Mouse (Mus musculus) right cerebral cortex, postnatal 14 days (tissue): ENCODE results near the gene Ormdl3.

Experiments used
- DNase-seq: peaks from one replicate; pipeline ENCODE4 v3.0.0; 2022

Gene Ormdl3

DNA sequence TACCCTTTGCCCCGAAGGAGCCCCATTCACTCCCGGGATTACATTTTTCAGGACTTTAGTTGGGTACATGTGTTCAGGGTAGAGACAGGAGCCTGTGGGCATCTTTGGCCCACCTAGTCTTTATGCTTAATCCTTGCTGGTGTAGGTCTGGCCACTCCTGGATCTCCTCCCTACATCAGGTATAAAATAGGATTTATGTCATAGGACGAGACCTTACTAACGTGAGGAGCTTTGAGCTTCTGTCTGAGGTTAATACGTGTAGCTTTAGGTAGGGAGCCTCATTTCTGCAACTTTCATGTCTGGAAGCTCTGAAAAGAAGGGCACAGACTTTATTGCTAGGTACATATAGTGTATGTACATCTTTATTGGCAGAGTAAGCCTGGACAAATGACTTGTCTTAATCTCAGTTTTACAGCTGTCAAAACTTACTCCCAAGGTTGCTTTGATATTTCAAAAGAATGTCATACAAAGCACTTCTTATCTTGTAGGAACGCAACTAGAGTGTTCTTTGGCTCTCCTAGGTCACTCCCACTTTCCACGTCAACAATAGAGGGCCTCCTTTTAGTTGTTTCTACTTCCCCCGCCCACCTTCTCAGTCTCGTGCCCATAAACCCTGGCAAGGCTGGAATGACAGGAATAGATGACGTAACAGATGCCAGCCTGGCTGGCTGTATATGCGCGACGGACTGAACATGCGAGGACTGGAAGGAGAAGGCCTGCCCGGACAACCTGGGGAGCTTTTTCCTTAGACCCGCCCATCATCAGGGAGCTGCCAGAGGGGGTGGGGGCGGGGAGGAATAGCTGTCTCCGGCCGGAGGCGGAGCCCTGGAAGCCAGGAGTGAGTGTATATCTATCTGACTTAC is 747 bp upstream of the Ormdl3 start:
- peak; percentile 13 for DNase-seq

DNA sequence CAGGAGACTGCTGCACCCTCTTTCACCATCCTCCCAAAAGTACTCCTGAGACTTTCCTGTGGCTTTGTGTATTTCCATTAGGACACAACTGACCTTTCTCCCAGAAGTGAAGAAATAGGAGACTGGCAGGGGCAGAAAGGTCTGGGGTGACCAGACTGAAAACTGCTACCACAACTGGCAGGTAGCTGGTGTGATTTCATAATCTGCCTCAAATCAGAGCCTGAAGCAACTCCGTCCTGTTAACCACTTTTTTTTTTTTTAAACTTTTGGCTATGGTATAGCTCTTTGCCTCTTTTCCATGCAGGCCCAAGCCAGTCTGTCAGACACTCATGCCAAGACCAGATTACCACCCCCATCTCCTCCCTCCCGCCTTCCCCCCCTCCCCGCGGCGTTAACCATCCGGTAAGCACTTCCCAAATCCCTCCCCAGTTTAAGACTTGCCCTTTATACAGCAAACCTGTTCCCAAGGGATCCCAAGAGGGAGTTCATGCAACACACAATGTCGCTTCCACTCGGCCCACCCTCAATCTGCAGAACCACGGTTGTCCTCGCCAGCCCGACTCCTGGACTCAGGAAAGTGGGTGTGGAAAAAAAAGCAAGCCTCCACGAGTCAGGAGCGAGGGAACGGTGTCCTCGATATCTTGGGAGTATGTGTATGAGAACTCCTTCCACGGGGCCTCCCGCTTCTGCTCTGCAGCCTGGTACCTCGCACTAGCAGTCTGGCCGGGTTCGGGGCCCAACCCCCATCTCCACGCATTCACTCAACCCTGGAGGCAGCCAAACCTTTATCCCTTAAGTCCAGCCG is 879 bp downstream of the Ormdl3 start:
- peak; percentile 37 for DNase-seq

DNA sequence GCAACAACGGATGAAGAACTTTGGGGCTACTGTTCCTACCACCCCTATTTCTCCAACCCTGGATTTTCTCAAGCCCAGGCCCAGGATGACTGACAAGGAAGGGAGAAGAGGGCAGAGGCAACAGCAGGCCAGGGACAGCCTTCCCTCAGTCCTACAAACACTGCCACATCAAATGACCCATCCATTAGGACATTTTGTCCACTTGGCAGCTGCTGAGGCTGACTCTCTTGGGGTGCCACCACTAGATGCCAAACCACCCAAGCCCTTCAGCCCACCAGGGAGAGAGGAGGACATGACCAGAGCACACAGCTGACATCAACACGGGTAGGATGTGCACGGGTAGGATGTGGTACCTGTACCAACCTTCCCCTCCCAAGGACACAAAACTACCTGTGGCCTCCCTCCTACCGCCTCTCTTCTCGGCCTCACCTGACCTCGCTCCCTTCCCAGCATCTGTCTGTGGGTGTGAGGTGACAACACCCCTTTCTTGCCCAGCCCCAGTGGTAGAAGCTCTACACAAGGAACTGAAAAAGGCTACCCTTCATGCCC is 2.5 kb downstream of the Ormdl3 start:
- no peak for DNase-seq

DNA sequence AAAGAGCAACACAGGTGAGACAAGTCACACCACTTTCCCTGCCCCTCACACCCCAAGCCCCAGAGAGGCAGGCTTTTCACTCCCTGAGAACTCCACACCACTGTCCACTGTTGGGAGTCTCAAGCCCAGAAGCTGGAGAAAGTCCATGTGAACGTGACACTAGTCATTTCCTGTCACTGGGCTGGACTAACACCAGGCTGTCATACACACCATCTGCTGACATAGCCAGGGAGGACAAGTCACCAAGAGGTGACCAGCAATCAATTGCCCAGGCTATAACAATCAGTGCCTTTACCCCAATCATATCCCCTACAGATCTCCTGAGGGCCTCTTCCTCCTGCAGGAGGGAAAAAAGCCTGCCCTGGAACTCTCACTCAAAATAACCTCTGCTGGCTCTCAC is 3.0 kb downstream of the Ormdl3 start:
- no peak for DNase-seq

DNA sequence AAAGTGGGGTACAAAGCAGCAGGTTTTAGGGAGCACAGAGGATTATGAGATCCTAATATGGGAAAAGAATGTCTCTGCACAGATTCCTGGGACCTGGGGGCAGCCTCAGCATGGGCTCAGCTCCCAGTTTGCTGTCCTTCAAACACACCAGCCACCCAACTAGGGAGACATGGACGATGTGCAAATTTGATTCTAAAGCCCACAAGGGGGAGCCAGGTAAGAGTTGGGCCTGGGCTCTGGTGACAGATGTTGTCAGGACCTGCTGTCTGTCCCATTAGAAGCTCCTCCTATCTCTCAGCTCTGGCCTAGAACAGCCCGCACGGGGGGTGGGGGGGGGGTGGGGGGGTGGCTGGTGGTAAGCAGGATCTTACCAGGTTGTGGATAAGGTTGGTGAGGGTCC is 3.6 kb downstream of the Ormdl3 start:
- no peak for DNase-seq

DNA sequence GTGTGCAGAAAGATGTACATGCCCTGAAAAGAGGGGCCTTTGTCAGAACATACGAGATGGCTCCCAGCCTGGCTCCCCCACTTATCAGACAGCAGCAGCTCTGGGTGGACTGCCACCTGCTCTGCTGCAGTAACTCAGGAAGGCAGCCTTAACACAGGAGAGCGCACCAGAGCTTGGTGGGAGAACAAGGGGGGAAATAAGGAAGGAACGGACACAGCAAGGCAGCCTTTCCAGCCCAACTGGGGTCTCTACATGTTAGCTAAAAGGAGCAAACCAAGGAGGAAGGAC is 4.0 kb downstream of the Ormdl3 start:
- DNase-seq, result no peak

DNA sequence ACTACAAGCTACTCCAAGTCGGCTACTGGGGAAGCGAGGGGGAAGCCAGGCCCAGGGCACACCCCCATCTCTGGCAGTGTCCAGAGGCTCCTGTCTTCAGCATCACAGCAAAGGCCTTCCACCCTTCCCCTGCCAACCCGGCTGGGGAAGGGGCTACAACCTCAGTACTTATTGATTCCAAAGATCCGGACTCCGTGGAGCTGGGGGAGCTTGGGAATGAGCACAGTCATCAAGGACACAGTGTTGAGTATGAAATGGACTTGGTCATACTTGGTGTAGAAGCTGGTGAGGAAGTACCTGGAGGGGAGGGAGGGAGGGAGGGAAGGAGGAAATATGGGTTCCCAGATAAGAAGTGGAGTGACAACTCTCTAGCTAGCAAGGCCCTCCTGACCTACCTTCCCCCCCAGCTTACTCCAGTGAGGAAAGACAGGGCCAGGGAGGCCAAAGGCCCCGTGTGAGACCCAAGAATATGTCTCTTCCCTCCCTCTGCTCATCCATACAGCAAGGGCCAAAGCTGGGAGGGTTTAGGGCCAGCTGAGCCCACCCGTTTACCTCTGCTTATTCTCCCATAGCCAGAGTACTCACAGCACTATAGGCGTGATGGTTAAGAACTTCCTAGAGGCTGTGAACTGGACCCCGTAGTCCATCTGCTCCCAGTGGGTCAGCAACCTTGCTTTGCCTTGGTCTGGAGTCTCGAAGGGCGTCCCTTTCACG is 4.5 kb downstream of the Ormdl3 start:
- DNase-seq, result no peak

DNA sequence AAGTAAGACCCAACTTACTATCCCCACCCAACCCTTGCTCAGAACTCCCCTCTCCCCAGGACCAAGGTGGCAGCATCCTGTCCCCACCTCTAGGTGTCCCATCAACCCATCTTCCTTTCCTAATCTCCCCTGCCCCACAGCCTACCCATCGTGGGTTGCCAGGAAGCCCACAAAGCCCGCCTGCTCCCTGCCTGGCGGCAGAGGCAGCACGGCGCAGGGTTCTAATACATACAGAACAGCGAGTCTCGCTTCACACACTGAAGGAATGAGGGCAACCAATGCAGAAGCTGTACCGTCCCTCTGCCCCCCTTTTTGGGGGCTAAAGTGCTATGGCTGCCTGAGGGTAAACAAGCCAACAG is 5.2 kb downstream of the Ormdl3 start:
- no peak for DNase-seq

DNA sequence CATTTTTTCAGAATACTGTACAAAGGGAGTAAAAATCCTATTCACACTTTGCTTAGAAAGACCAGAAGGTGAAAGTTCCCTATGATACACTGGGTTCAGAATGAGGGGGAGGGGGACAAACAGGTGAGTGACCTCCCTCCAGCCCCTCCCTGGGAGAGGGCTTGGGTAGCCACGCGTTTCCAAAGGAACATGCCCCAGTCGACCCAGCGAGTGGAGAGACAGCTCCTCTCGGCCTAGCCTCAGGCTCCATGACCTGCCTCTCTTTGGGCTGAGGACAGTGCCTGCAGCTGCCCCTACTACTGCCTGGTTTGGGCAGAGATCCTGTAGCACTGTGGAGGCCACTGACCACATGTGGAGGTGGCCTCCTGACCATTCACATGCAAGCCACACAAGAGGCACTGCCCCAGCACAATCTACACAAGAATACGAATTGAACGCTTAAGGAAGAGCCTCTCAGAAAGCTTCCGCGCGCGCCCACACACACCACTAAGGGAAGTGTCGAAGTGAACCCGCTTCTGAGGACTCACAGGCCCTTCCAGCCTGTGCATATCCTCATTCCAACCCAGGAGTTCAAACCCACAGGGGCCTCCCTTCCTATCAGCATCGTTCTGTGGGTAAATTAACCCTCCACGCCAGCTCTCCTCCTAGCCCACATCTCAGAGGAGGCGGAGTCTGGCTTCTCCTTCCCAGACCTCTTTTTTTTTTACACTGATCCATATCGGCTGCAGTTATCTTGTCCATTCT is 5.7 kb downstream of the Ormdl3 start:
- DNase-seq, result peak; percentile 7

DNA sequence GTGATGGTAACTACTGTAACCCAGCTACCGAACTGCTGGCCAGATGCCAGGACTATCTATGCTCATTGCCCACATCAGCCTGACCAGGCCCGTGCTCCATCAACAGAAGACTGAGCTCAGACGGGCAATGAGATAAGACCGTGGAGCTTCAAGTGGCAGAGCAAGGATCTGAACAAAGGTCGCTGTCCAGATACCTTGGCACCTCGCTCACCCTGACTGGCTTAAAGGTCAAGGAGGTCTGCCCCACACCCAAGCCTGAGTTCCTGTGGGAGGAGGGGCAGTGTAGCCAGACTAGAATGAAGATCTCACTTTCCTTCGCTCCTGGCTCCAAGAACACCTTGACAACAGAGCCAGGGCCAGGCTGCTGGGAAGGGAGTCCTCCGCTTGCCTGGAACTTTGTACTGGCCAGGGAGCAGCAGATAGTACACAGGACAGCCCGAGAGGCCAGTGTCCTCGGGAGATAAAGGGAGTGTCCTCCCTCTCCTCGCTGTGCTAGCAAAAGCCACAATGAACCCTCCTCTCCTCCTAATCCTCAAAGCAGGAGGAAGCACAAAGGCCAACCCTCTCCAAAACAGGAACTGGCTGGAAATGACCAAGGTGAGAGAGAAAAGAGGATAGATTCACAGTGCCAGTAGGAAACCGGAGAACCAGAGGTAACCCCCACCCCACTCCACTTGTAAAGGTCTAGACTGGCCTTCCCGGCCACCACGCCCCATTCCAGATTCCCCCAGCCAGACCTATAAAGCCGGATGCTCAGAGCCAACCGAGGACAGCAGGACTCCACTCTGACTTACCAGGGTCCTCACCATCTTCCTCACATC is 6.7 kb downstream of the Ormdl3 start:
- peak; percentile 24 for DNase-seq

DNA sequence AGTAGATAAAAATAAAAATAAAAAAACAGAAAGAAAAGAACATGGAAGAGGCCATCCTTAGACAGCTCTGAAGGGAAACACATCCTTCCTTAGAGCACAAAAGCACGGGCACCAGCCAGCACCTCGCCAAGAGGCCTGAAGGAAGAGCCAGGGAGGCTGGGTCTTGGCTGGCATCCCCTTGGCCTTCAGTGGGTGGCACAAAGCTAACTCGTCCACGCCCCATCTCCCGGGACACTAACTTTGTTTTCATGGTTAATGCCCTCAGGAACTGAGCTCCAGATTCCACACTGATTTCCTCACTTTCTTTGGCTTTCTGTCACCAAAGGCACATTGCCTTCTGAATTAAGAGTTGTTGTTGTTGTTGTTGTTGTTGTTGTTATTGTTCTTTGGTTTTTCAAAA is 9.4 kb downstream of the Ormdl3 start:
- DNase-seq, result no peak

DNA sequence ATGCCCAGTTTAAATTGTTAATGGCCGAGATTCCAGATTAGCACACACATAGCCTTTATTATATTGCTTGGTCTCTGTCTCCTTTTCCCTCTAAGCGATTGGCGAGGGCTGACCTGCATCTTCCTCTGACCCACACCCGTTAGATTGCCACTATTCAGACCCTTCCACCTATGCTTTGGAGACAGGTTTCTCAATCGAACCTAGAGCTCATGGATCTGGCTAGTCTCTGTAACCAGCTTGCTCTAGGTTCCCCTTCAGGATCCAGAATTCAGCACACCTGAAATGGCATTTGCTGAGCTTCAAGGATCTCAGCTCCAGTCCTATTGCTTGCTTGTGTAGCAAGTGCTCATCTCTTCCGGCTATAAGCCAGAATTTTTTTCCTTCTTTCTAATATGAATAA is 17.7 kb downstream of the Ormdl3 start:
- DNase-seq, result no peak

DNA sequence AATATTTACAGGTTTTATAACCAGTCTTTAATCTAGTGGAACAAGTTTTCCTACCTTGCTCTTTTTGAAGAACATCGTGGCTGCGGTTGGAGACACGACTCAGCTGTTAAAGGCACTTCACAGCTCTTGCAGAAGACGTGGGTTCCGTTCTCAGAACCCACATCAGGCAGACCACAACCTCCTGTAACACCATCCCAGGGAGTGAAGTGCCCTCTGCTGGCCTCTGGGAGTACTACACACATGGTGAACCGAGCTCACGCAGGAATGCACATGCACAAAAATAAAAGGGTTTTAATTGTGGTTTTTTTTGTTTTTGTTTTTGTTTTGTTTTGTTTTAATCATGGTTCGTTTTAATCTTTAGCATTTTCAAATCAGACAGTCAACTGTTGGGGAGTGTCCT is 18.8 kb downstream of the Ormdl3 start:
- no peak for DNase-seq

DNA sequence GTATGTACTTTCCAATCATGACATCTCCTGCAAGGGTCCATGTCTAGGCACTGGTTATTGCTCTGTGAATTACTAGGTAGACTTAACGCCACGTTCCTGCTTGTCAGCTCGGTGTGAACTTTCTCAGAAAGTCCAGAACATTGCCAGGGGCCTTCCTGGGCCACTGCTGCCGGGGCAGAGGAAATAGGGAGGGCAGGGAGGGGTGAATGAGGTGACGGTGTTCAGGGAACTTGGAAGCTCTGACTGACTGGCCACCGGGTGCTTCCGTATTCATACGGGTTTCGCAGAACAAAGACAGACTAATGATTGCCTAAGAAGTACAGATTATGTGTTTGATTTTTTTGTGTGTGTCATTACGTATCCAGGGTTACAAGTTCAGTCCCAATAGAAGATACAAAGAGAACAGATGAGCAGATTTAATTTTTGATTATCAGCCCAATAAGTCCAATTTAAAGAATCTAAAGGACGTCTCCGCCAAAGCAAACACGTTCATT is 23.2 kb downstream of the Ormdl3 start:
- DNase-seq, result no peak

DNA sequence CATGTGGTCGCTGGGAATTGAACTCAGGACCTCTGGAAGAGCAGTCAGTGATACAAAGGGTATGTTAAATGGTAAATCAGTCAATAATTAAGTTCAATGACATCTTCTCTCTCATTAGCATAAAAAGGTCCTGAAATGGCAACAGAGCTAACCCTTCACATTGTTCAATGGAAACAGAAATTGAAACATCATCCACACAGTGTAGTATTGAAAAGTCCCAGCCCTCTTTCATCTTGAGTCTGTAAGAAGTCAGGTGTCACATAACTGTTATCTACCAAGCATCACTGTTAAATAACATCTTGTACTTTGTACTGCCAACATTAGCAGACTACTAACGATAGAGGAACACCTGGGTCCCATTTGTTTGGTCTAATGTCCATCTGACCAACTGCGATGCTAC is 24.1 kb downstream of the Ormdl3 start:
- DNase-seq, result no peak

DNA sequence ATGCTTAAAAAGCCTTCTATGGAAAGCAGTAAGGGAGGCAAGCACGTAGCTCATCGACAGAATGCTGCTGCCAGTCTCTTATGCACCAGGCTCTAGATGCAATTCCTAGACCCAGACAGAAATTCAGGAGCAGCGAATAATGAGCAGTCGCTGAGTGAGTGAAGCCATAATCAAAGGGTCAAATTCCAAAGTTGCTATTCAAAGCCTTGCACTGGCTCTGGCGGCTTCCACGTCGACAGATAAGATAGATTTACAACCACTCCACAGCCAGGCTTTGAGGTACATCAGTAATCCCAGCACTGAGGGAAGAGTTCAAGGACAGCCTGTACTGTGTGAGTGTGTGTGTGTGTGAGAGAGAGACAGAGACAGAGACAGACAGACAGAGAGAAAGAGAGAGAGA is 26.2 kb downstream of the Ormdl3 start:
- no peak for DNase-seq

DNA sequence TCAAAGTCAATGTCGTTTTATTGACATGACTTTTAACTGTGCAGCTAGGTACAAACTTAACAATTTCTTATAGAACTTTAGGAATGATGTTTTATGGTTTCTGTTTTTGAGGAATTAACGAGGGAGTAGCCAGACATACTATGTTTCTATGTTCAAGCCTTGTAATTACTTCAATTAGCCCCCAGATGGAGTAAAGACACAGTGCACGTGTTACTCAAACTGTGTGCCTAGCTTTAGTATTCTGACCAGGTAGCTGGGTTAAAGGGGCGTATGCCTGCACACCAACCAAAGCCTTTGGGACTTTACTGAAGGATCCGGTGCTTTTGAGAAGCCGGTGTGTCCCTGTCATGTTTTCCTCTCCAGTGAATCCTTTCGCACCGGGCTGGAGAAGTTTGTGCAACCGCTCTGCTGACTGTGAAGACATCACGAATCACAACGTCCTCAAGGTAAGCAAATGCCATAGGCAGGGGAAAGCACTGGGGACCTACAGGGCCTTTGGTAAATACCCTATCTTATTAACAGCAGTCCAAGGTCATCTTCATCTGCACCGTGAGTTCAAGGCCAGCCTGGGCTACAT is 32.0 kb downstream of the Ormdl3 start:
- no peak for DNase-seq

DNA sequence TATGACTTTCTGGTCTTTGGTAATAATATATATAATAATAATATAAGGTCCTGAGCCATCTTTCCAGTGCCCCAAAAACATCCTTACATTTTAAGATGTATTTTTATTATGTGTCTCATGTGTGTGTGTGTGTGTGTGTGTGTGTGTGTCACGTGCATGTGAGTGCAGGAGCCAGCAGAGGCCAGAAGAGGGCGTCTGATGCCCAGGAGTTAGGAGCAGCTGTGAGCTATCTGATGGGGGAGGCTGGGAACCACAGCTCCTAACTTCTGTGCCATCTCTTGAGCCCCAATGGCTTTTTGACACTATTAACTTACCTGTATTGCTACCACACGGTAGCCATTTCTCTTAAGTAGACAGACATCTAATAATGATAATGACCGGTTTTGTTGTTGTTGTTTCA is 33.2 kb downstream of the Ormdl3 start:
- DNase-seq, result no peak

DNA sequence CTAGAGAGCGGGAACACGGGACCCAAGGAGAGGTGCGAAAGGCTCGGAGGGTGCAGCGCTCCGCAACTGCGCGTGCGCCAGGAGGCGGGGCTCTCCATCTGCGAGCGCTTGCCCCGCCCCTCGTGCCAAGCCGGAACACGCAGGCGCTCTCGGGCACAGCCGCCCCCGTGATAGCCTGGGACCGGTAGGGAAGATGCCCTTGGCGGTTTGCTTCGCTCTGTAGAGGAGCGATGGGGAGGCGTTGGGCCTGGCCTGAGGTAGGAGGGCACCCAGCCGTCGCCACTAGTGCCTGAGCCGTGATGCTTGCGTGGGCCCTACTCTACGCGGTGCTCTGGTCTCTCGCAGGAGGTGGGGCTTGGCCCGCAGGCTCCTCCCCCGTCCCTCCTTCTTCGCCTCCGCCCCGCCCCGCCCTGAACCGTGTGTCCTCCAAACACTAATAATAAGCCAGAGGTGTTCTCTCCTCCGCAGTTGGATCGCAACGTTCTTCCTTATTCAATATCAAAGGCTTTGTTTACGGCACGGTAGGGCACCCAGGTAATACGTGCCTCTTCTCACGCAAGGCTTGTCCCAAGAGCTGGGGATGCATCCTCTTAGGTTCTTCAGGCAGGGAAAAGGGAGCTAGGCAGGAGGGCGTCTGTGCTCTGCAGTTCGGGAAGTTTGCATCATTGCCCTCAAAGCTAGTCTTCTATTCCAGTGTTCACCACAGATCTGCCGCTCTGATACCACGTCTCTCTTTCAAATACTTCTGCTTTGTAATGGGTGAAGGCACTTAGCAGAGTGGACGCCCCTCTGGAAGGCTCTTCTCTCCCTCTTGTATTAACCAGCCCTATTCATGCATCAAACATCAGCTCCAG is 36.0 kb downstream of the Ormdl3 start, which contains the start of gene Zpbp2:
Gene Zpbp2 (plus strand): TSS at position 123 of the 854 bp plus-strand sequence.
- DNase-seq, result peak; percentile 88

DNA sequence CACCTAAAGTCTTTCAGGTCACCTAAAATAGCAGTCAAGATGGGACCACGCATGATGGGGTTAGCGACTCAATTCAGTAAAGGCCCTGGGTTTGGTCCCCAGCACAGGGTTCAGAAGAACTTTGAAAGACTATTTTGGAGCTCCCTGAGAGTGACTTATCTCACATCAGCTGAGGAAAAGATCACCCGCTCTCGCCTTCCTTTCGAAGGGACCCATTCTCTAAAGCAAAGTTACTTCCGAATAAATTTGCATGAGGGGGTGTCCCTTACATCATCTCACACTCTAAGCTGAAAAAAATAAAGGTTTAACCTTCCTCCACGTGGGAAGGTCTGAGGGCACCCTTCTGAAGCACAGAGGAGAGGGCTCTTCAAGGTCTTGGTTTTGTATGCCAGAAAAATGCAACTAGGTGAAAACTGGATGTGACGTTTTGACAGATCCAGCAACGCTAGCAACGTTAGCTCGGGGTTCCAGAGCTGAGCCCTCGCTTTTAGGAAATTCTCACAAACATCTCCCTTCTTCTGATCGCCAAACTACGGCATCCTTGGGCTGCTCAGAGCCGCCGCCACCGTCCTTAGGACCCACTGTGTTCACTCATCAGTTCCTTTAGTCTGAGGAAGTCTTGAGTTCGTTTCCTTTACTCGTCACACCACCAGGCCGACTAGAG is 36.7 kb downstream of the Ormdl3 start:
- DNase-seq, result no peak
